Comparison of ENCODE assay signal across 8 mouse cellular contexts in the genomic region with DNA sequence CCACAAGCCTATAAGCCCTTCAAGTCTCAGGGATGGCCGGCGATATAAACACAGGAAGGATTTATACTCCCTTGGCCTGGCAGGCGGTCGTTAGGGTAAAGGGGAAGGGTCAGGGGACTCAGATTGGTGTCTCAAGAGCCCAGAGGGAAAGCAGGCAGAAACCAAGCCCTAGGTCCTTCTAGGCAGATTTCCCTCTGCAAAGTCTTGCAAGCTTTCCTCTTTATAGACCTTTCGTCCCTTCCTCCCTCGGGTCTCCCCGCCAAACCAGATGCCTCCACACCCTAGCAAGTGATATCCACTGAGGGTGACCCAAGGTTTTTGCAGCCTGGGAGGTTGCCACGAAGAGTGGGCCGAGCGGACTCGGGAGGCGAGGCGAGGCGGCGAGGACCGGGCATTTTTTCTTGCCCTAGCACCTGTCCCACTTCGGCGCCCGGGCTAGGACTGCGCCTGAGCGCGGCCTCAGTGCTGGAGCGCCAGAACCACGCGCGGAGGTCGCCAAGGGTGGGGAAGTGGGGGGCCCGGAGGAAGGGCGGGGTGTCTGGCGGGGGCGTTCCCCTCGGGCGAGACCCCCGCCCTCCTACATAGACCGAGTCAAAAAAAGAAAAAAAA. TPM values are rescaled to one million over a fixed set of nuclear protein-coding genes. Genes with fewer than 3 reads are reported as not detected.
A peak's percentile ranks its signal among the peaks of the same experiment; 100 is the strongest.
DNase-seq lines count a peak whose midpoint lies in the region; ATAC-seq and TF ChIP-seq lines count a peak whose summit lies in the region.

No protein-coding gene starts in this region.

- peak overlapping the region; percentile 2 for H3K4me3 ChIP-seq in C2C12 (ENCODE audit: insufficient read depth, poor library complexity, severe bottlenecking)
- H3K4me3 ChIP-seq in ES-Bruce4 (ENCODE audit: low read depth, low read length) = peak overlapping the region; percentile 66
- H3K4me3 ChIP-seq in heart, postnatal 0 days (ENCODE audit: low read depth, low read length) = peak overlapping the region; percentile 63
- peak overlapping the region; percentile 65 for H3K4me3 ChIP-seq in midbrain, embryonic 15.5 days

- no peak for TF ChIP-seq POLR2A in ES-Bruce4 (IDR thresholded peaks at IDR 0.05; ENCODE audit: insufficient read depth, low read length)

- H3K9ac ChIP-seq in ES-Bruce4 (ENCODE audit: low read depth, poor library complexity, severe bottlenecking) = peak overlapping the region; percentile 75
- no peak overlapping the region for H3K9ac ChIP-seq in heart, postnatal 0 days (replicated peaks; ENCODE audit: low read depth, low read length)
- no peak overlapping the region for H3K9ac ChIP-seq in midbrain, embryonic 15.5 days

- no peaks in the 10 kb centered on the region for H3K27me3 ChIP-seq in C2C12 (ENCODE audit: control insufficient read depth, insufficient read depth, insufficient read length)
- peaks cover 4% of the 10 kb centered on the region for H3K27me3 ChIP-seq in ES-Bruce4 (ENCODE audit: control insufficient read depth, insufficient read depth, low read length, poor library complexity, severe bottlenecking)
- no peaks in the 10 kb centered on the region for H3K27me3 ChIP-seq in heart, postnatal 0 days (ENCODE audit: control insufficient read depth, insufficient read depth, low read length)
- H3K27me3 ChIP-seq in midbrain, embryonic 15.5 days (replicated peaks) = no peaks in the 10 kb centered on the region

- no peak overlapping the region for H3ac ChIP-seq in C2C12 (ENCODE audit: control insufficient read depth, insufficient read length, low read depth)

- peak overlapping the region; percentile 87 for H3K4me2 ChIP-seq in heart, postnatal 0 days (ENCODE audit: low read depth, low read length)
- H3K4me2 ChIP-seq in midbrain, embryonic 15.5 days = peak overlapping the region; percentile 76

- ATAC-seq in heart, postnatal 0 days (ENCODE audit: insufficient read depth, low read depth) = no peak
- no peak for ATAC-seq in midbrain, embryonic 15.5 days (replicated peaks)

- DNase-seq in embryo, embryonic 11 days = peak; percentile 33
- no peak for DNase-seq in heart, postnatal 0 days (ENCODE audit: low spot score)
- peak; percentile 10 to 47 for DNase-seq in kidney, postnatal 36 days
- no peak for DNase-seq in yolk sac, embryonic 10.5 days (ENCODE audit: low spot score)
- DNase-seq in left cerebral cortex, adult 8-10 months (ENCODE audit: low spot score in 2 of 2) = no peak

- H3K79me3 ChIP-seq in C2C12 (ENCODE audit: low read depth) = no peaks in the 10 kb centered on the region

- no peaks in the 10 kb centered on the region for H3K36me3 ChIP-seq in C2C12 (ENCODE audit: control insufficient read depth, insufficient read depth)
- H3K36me3 ChIP-seq in ES-Bruce4 (ENCODE audit: control insufficient read depth, insufficient read depth, low read length, poor library complexity, severe bottlenecking) = no peaks in the 10 kb centered on the region
- no peaks in the 10 kb centered on the region for H3K36me3 ChIP-seq in heart, postnatal 0 days (replicated peaks; ENCODE audit: control insufficient read depth, insufficient read depth, low read length)
- H3K36me3 ChIP-seq in midbrain, embryonic 15.5 days (replicated peaks) = no peaks in the 10 kb centered on the region

- no peaks in the 10 kb centered on the region for H3K4me1 ChIP-seq in ES-Bruce4 (ENCODE audit: control insufficient read depth, insufficient read depth, low read length)
- H3K4me1 ChIP-seq in heart, postnatal 0 days (ENCODE audit: control insufficient read depth, insufficient read depth) = no peaks in the 10 kb centered on the region
- H3K4me1 ChIP-seq in midbrain, embryonic 15.5 days = peaks cover 8% of the 10 kb centered on the region; the same call in 1 of the 2 replicates

- TF ChIP-seq CTCF in C2C12 (IDR thresholded peaks at IDR 0.05; ENCODE audit: control insufficient read depth, insufficient read depth, insufficient read length) (no peak), ES-Bruce4 (IDR thresholded peaks at IDR 0.05; ENCODE audit: low read depth, low read length) (no peak)
- TF ChIP-seq CTCF in heart, postnatal 0 days (IDR thresholded peaks at IDR 0.05; ENCODE audit: low read depth) = no peak

- no peak overlapping the region for H3K27ac ChIP-seq in ES-Bruce4 (ENCODE audit: insufficient read depth, low read length)
- H3K27ac ChIP-seq in heart, postnatal 0 days (ENCODE audit: low read depth) = no peak overlapping the region
- H3K27ac ChIP-seq in midbrain, embryonic 15.5 days = no peak overlapping the region

- H3K9me3 ChIP-seq in ES-Bruce4 (replicated peaks; ENCODE audit: control insufficient read depth, insufficient read depth, low read length, poor library complexity, severe bottlenecking) = no peaks in the 10 kb centered on the region
- no peaks in the 10 kb centered on the region for H3K9me3 ChIP-seq in heart, postnatal 0 days (replicated peaks; ENCODE audit: control insufficient read depth, low read length)
- no peaks in the 10 kb centered on the region for H3K9me3 ChIP-seq in midbrain, embryonic 15.5 days

- no peaks in the 10 kb centered on the region for H3K79me2 ChIP-seq in C2C12 (ENCODE audit: control insufficient read depth, insufficient read depth)

- no peak for TF ChIP-seq EP300 in ES-Bruce4 (IDR thresholded peaks at IDR 0.05; ENCODE audit: insufficient read depth, low read depth, low read length)
- no peak for TF ChIP-seq EP300 in heart, postnatal 0 days (IDR thresholded peaks at IDR 0.05; ENCODE audit: low read depth)

- WGBS in heart, postnatal 0 days = 16% methylated on average over 35 of the region's 35 CpGs
- WGBS in midbrain, embryonic 15.5 days = 14% methylated on average over 35 of the region's 35 CpGs

TF ChIP-seq in C2C12, 6 proteins besides CTCF, POLR2A, EP300 and RAD21:
- no peak for TF ChIP-seq MAX (IDR thresholded peaks at IDR 0.05)
- TF ChIP-seq FOSL1 (IDR thresholded peaks at IDR 0.05; ENCODE audit: insufficient read depth, low read length, poor library complexity, severe bottlenecking) = no peak
- no peak for TF ChIP-seq MYOD1 (IDR thresholded peaks at IDR 0.05; ENCODE audit: control insufficient read depth, insufficient read length, low read depth)
- no peak for TF ChIP-seq USF1 (IDR thresholded peaks at IDR 0.05; ENCODE audit: low read depth)
- TF ChIP-seq MYOG (IDR thresholded peaks at IDR 0.05; ENCODE audit: control insufficient read depth, extremely low read depth, insufficient read length) = no peak
- TF ChIP-seq CEBPB (IDR thresholded peaks at IDR 0.05; ENCODE audit: low read depth) = no peak

RNA-seq across cellular contexts. Expression of a gene that starts 0.6 kb away (rescaled TPM):
- polyA plus RNA-seq in C2C12 (2012; fragmentation: generic; extraction: Trizol) = 3.7 TPM
- 9.9 and 11.3 TPM in 2 replicates for polyA plus RNA-seq in ES-Bruce4 (2011; ENCODE audit: insufficient read depth, insufficient read length, low read depth, missing spikeins)
- total RNA-seq in heart, postnatal 0 days (2014; rRNA removed; ENCODE audit: low replicate concordance) = 4.3 and 7.2 TPM in 2 replicates
- polyA plus RNA-seq in heart, postnatal 0 days (2015; fragmentation: Nextera tagmentation; extraction: Ambion mirVana) = 2.0 TPM in 2 replicates
- 6.2 and 8.4 TPM in 2 replicates for polyA plus RNA-seq in midbrain, embryonic 15.5 days (2015; fragmentation: Nextera tagmentation; extraction: Ambion mirVana)
- 10 to 100 TPM; 19.9 to 24.8 (median 22.8) TPM for total RNA-seq in left cerebral cortex, adult 8-10 months (2022)

Comparison
In these comparisons a context has a peak if more than half of its experiments do, and no peak if none do; other contexts are left out.
1. H3K4me3 ChIP-seq: peak in every context shown above with its lines; median percentile 66 in ES-Bruce4; 65 in midbrain, embryonic 15.5 days; 63 in heart, postnatal 0 days; 2 in C2C12.
2. DNase-seq: peak in embryo, embryonic 11 days (single experiment) and kidney, postnatal 36 days (2 of 2); none in heart, postnatal 0 days (single experiment), yolk sac, embryonic 10.5 days (single experiment) and left cerebral cortex, adult 8-10 months (0 of 2).